Mouse (Mus musculus): Measurements from ENCODE around the gene Tfrc. TPM values are rescaled to one million over a fixed set of nuclear protein-coding genes. Genes with fewer than 3 reads are reported as not detected.

The Tfrc gene
- total RNA-seq, 2 experiments from 2014 or later: 77.4 to 174 TPM

DNA sequence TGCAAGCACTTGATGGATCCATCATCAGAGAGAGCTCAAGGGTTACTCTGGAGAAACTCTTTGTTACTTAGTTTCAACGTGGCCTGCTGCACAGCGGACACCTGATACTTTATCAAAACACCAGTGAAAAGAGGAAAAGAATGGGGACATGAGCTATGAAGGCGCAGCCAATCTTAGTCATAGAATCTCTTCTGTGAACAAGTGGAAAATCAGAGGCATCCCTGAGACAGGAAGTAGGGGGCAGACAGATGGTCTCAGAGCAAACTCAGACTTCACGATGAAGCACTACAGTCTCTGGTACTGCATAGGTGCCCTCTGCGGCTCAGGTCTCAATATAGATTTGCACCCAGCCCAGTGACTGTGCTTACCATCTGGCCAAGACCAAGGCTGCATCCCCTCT is 14.0 kb upstream of the Tfrc start:
- TF ChIP-seq CTCF (IDR thresholded peaks at IDR 0.05): no peak
- Histone ChIP-seq H3K27ac (no peak overlapping the region), H3K4me3 (no peak overlapping the region)
- intact Hi-C loops (cut with DNase I): loop anchor here (5.0 kb wide), 1 partner anchor 67 kb away; no protein-coding TSS in a partner anchor
- no peak for DNase-seq

- intact Hi-C loops (cut with DNase I): no loop called here
- peak; percentile 41 for DNase-seq
- no peak overlapping the region for H3K4me3 ChIP-seq
- no peak for TF ChIP-seq CTCF (IDR thresholded peaks at IDR 0.05)
- peak overlapping the region; percentile 79 for H3K27ac ChIP-seq
Observed at GRCm38 (mm10) chr16:32595142-32595855, 13.4 kb upstream of the Tfrc start.

GRCm38 (mm10) chr16:32597909-32598381 is 10.8 kb upstream of the Tfrc start:
- H3K27ac ChIP-seq: peak overlapping the region; percentile 77

GRCm38 (mm10) chr16:32599151-32599550 is 9.6 kb upstream of the Tfrc start:
- Histone ChIP-seq H3K4me3 (no peak overlapping the region), H3K27ac (0 out of 2 replicates have a peak overlapping the region, but pooled peaks have one; percentile 2)
- intact Hi-C loops (cut with DNase I): no loop called here
- no peak for TF ChIP-seq CTCF (IDR thresholded peaks at IDR 0.05)
- DNase-seq: no peak

More at GRCm38 (mm10) chr16:32597909-32598381, 10.8 kb upstream of the Tfrc start:
- no peak for TF ChIP-seq CTCF (IDR thresholded peaks at IDR 0.05)
- intact Hi-C loops (cut with DNase I): no loop called here
- DNase-seq: peak; percentile 34
- H3K4me3 ChIP-seq: no peak overlapping the region

DNA sequence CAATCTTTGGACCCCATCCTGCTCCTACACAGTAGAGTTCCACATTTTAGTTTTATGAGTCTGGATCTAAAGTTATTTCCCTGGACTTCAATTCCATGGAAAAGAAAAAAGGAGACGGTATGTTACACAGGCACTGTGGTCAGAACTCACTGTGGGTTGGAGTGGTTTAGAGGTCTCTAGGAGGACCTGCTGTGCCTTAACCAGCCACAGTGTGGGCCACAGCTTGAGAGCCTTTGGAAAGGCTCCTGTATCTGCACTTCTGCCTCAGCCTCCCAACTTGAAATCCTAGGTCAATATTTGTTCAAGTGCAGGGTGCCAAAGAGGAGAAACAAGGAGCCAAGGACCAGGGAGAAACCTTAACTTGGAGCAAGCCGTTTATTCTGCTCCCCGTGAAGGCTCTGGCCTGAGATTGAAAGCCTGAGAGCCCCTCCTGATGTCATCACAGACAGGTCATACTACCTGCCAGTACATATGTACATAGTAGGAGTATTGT is 6.5 kb upstream of the Tfrc start:
- TF ChIP-seq CTCF (IDR thresholded peaks at IDR 0.05): no peak
- intact Hi-C loops (cut with DNase I): no loop called here
- H3K4me3 ChIP-seq: no peak overlapping the region
- no peak overlapping the region for H3K27ac ChIP-seq
- DNase-seq: no peak

GRCm38 (mm10) chr16:32607562-32608343 is 967 bp upstream of the Tfrc start:
- intact Hi-C loops (cut with DNase I): loop anchor here (2.0 kb wide), 2 partner anchors 83 to 101 kb away; no protein-coding TSS in a partner anchor
- H3K4me3 ChIP-seq: peak overlapping the region; percentile 86

GRCm38 (mm10) chr16:32608344-32608711 is 392 bp upstream of the Tfrc start:
- intact Hi-C loops (cut with DNase I): loop anchor here (2.0 kb wide), 2 partner anchors 84 to 102 kb away; no protein-coding TSS in a partner anchor
- peak overlapping the region; percentile 86 for H3K4me3 ChIP-seq
- peak overlapping the region; percentile 97 for H3K27ac ChIP-seq
- no peak for TF ChIP-seq CTCF (IDR thresholded peaks at IDR 0.05)
- no peak for DNase-seq

More at GRCm38 (mm10) chr16:32607562-32608343, 967 bp upstream of the Tfrc start:
- no peak for TF ChIP-seq CTCF (IDR thresholded peaks at IDR 0.05)
- DNase-seq: no peak
- H3K27ac ChIP-seq: peak overlapping the region; percentile 97

- H3K27ac ChIP-seq: peak overlapping the region; percentile 97
- intact Hi-C loops (cut with DNase I): loop anchor here (2.0 kb wide), 2 partner anchors 85 to 103 kb away; no protein-coding TSS in a partner anchor
- no peak for DNase-seq
- TF ChIP-seq CTCF (IDR thresholded peaks at IDR 0.05): peak; percentile 4; the same call in 1 of the 2 replicates
- peak overlapping the region; percentile 86 for H3K4me3 ChIP-seq
Observed at GRCm38 (mm10) chr16:32609401-32609779, 670 bp downstream of the Tfrc start.

GRCm38 (mm10) chr16:32610460-32611255 is 1.9 kb downstream of the Tfrc start:
- H3K27ac ChIP-seq: peak overlapping the region; percentile 97
- intact Hi-C loops (cut with DNase I): no loop called here
- peak overlapping the region; percentile 86 for H3K4me3 ChIP-seq
- DNase-seq: peak; percentile 25
- no peak for TF ChIP-seq CTCF (IDR thresholded peaks at IDR 0.05)

GRCm38 (mm10) chr16:32612052-32612451 is 3.3 kb downstream of the Tfrc start:
- Histone ChIP-seq H3K27ac (no peak overlapping the region), H3K4me3 (peak overlapping the region; percentile 9)
- no peak for TF ChIP-seq CTCF (IDR thresholded peaks at IDR 0.05)
- intact Hi-C loops (cut with DNase I): no loop called here
- DNase-seq: no peak

GRCm38 (mm10) chr16:32613269-32613834 is 4.6 kb downstream of the Tfrc start:
- Histone ChIP-seq H3K4me3 (no peak overlapping the region), H3K27ac (no peak overlapping the region)
- DNase-seq: no peak
- intact Hi-C loops (cut with DNase I): no loop called here
- TF ChIP-seq CTCF (IDR thresholded peaks at IDR 0.05): peak; percentile 10; the same call in 1 of the 2 replicates

GRCm38 (mm10) chr16:32614047-32614446 is 5.3 kb downstream of the Tfrc start:
- intact Hi-C loops (cut with DNase I): no loop called here
- H3K27ac ChIP-seq: no peak overlapping the region
- no peak overlapping the region for H3K4me3 ChIP-seq
- peak; percentile 35; the same call in 1 of the 2 replicates for TF ChIP-seq CTCF (IDR thresholded peaks at IDR 0.05)
- no peak for DNase-seq

All from gastrocnemius, adult 2 months (tissue).